Mouse (Mus musculus): ENCODE results near the gene Speer1.
"Not testable (repeated sequence)": the region's sequence is repeated elsewhere in the genome, so short reads cannot be mapped to it uniquely, and the experiment has no call there.

Speer1 gene

GRCm38 (mm10) chr5:11341216-11341615 is at the start of gene Speer1:
Gene Speer1 (plus strand): TSS chr5:11341516.
- not testable (repeated sequence) for DNase-seq (ENCODE audit: extremely low read depth, low read depth)

Measured in MEL-GATA-1-ER (cell line).